Mouse (Mus musculus) CH12F3 (cell line): ENCODE data around the gene Sipa1l1.
"Not testable (repeated sequence)": the region's sequence is repeated elsewhere in the genome, so short reads cannot be mapped to it uniquely, and the experiment has no call there.

Experiments
- in situ Hi-C: fragments of 300-500 bp; cut with MboI; formaldehyde crosslinking; loops from 2 replicates; pipeline ENCODE4 v1.14.3; 2020; ENCODE audit warnings: low sequenced_read_pairs

Sipa1l1 gene

DNA sequence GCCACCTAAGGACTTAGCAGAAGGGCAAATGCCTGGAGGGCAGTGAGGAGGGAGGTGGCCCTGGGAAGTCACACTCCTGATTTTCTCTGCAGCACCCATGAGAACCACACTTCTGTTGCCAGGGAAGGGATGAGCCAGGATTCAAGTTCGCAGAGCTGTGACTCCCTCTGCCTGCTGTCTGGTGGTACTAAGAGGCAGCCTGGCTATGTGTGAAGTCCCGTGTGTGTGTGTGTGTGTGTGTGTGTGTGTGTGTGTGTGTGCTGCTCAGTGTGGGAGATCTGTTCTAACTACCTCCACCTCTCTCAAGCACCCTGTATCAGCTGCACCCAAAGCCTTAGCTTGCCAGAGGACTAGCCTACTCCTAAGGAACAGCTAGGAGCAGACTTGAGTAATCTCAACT is 298.5 kb downstream of the Sipa1l1 start:
- in situ Hi-C loops = no loop called here

DNA sequence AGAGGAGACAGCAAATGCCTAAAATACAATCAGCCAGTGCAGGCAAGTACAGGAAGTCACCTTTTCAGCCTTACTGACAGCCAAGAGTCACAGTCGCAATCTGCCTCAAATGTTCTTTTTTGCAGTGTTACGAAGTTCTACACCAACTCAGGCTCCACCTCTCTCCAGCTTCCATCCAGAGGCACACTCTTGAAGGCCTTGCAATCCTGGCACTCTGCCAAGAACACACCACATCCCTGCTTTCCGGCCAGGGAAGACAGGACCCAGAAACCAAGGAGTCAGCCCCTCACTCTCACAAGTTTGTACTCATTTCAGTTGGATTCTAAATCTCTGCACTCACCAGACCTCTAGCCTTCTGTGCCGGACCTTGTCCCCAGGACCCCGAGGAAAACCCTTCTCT is 299.3 kb downstream of the Sipa1l1 start:
- in situ Hi-C loops = no loop called here

DNA sequence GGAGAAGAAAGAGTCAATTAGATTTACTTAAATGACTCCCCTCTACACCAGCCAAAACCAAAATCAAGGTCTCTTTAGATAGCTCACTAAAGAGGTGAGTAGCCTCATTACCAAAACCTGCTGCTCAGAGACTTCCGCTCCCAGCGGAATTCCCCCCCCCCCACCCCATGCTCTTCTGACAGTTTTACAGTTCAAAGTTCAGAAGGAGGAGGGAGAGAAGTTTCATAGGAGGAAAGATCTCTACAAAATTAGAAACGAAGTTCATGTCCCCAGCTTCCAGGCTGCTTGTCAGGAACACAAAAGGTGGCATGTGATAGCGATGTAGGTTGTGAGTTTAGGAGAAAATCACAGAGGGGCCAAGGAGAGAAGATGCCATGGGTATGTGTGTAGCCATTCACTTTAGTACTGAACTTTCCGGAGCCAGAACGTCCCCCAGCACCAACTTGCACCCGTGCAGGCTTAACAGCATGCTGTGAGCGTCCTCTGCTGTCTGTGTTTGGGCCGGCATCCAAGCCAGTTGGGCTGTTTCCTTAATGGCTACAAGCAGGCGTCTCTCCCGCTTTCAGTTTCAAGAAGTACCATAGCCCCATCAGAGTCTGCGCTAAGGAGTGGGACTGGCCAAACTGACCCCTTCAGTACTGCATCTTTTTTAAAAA is 300.7 kb downstream of the Sipa1l1 start:
- in situ Hi-C loops = no loop called here

DNA sequence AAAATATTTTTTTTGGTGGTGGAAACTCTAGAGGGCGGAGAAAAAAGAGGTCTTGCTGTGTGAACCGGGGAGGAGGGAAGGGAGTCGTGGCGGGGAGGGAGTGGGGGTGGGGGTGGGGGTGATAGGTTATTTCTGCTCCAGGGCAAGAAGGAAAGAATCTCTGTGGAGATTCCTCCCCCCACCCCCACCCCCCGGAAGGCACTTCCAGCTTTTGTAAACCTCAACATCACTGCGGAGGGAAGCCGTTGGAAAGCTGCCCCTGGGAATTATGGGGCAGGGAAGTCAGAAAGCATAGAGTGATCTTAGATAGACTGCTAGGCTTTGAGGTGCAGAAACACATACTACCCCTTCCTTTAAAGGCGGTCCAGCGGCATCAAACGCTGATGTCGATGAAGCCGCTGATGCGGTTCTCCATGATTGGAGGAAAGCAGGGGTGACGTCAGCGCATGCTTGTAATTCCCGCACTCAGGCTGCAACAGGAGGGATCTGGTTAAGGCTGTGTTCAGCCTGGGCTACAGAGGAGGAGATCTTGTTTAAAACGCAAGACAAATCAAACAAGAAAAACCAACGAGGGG is 301.3 kb downstream of the Sipa1l1 start:
- in situ Hi-C loops = no loop called here

DNA sequence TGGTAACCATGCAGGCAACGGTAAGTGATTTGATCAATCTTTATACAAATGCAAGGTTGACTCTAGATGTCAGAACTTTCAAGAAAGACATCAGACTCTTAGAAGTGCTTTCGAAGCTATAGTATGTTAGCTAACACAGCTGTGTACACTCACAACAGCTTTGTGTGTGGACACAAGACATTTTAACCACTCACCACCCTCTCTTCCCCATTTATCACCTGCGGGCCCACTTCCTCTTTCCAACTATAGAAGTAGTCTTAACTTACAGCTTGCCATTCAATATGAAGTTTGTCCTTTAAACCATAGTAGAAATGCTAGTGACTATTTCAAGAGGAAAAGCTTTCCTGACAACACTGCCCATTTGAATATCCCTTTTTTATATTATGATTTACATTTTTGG is 303.7 kb downstream of the Sipa1l1 start:
- in situ Hi-C loops = no loop called here

DNA sequence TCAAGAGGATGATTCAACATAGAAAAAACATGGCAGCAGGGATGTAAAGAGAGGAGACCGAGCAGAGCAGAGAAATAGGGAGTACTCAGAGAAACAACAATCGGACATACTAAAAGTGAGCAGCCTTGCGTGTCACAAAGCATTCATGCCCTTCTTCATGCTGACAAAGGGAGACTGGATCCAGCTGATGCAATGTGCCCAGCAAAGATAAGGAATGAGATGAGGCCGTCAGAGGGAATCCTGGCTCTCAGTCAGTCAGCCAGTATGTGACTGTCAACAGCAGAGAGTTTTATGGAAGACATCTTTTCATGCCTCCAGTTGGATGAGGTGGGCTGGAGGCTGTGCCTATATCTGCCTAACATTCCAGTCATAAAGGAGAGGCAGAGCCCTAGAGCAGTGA is 304.1 kb downstream of the Sipa1l1 start:
- in situ Hi-C loops = no loop called here

DNA sequence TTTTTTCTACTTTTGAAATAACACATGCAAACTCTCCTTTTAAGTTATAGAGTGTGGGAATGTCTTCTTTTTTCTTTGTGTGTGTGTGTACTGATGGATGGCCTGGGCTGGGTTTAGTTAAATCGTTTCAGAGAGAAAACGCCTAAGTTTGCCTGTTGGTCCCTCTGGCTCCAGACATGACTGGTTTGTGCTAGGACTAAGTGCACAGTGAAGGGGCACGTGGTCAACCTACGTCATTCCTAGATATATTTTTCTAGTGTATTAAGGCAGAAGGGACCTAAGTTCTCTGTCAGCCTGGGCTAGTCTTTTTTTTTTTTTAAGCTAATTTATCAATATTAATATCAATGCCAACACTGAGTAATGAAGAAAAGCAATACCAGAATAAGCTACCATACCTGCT is 305.3 kb downstream of the Sipa1l1 start:
- in situ Hi-C loops = no loop called here

DNA sequence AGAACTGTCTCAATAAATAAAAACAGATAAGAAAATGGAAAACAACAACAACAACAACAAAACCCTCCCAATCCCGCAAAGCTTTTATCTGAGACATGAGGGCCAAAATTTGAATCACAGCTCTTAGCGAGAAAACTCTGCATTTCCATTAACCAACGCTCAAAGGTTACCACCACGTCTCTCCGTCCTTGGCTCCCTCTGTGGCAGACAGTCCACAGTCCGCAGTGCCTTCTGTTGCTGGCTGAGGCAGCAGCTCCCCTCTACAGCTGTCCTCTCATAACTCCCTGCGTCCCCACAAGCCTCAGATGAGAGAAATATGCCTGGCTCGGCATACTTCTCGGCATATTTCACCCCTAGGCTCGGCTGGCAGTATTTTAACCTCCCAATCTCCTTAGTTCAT is 306.9 kb downstream of the Sipa1l1 start:
- in situ Hi-C loops = no loop called here

DNA sequence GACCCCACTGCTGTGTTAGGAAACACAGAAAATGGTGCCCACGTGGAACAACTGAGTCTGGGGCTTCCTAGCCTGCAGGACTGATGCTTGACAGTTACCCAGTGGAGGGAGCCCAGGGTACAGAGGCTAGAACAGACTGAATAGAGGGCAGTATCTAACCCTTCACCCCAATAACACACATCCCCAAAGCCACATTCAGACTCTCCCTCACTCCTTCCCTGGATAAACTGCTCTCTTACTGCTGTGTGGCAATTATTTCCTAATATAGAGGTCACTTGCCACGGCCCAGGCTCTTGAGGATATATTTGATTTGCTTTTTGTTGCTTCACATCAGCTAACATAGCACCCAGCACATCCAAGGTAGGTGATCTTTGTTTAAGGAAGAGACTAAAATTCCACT is 307.5 kb downstream of the Sipa1l1 start:
- in situ Hi-C loops = no loop called here

DNA sequence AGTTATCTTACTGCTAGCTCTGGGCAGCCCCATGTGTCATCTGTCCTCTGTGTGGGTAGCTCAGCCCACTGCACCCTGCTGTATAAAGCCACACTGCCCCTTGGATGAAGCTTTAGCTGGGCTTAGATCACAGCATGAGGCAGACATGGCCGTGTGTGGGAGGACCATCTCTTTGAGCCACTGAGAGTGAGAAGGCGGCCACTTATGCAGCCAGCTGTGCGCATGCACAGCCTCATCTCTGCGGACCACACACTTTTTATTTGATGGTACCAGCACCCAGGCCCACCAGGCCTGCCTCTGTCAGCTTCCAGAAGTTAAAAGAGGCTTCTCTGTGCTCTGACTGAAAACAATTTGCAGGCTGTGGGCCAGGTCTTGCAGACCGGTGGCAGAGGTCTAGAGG is 308.7 kb downstream of the Sipa1l1 start:
- in situ Hi-C loops = no loop called here

DNA sequence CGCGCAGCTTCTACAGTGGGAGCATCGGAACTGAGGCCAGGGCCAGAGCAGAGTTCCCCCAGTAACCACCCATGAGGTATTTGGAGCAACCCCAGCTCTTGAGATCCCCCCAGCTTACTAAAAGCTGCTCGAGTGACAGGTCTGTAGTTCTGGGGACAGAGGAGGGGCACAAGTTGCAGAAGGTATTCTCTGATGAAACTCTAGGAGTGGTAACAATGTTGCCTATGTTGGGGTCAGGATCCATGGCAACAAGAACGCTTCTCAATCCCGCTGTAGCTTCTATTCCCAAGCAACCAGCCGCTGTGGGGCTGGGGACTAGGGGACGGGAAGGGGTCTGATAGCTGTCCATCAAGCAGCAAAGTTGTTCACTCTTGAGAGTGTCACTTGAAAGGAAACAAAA is 309.1 kb downstream of the Sipa1l1 start:
- in situ Hi-C loops = no loop called here

DNA sequence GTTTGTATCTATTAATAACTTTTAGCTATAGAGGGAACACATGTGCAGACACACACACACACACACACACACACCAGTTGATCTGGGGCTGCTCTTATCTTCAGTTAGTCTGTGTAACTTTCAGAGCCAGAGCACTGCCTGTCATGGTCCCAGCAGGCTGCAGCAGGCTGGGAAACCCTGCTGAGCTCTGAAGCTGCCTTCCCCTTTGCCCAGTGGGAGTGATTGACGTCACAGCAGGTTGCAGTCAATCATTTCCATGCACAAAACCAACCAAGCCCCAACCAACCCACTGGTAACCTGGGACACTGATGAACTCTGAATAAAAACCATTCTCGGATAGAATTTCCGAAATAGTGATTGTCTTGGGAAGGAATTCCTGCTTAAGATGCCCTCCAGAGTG is 310.3 kb downstream of the Sipa1l1 start:
- in situ Hi-C loops = no loop called here

DNA sequence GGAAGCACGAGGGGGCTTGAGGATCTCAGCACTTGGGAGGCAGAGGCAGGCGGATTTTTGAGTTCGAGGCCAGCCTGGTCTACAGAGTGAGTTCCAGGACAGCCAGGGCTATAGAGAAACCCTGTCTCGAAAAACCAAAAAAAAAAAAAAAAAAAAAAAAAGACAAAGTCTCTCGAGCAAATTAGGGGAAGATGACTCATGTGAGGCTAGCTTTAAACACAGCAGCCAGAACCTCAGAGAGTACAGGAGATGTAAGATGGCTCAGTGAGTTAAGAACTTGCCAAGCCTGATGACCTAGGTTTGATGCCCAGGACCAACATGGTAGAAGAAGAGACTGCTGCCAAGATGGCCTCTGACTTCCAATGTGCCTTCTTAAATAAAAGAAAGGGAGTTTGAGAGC is 311.3 kb downstream of the Sipa1l1 start:
- in situ Hi-C loops = not testable (repeated sequence)

DNA sequence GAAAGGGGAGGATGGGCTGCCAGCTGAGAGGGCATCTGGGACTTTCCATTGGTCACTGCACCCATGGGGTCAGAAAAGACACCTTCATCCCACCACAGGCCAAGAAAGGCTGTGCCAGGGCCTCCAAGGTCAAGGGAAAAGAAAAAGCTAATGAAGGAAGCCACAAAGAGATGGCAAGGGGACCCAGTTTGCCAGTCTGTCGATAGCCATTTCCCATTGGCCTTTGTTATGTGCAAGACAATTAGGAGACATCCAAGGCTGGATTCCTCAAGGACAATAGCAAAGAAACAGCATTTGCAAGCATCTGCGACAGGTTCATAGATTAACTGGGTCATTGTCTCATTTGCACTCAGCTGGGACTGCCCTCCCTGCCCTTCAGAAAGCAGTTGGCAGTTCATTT is 316.3 kb downstream of the Sipa1l1 start:
- in situ Hi-C loops = no loop called here

DNA sequence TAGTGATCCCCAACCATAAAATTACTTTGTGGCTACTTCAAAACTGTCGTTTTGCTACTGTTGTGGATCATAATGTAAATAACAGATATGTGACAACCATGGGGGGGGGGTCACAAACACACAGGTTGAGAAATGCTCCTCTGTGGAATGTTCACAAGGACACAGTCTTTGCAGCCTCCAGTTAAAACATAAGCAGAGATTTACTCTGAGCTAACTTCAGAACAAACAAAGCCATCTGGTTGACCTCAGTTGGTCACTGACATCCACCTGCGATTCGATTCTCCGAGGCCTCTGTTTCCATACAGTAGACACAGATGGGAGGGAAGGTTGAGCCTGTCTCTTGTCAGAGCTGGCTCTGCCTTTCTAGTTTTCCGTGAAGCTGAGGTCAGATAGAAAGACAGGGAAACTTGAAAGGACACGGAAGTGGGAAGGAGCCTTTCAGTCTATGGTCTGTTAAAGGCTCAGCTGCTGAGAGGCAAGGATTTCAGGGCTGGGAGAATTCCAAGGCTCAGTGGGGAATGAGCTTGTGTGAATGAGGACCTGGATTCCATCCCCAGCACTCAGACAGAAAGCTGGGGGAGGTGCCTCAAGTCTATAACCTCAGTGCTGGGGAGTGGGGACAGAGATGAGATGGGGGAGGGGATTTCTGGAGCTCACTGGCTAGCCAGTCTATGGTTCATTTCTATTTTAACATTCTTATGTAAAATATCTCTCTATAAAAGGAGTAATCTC is 317.9 kb downstream of the Sipa1l1 start:
- in situ Hi-C loops = no loop called here

DNA sequence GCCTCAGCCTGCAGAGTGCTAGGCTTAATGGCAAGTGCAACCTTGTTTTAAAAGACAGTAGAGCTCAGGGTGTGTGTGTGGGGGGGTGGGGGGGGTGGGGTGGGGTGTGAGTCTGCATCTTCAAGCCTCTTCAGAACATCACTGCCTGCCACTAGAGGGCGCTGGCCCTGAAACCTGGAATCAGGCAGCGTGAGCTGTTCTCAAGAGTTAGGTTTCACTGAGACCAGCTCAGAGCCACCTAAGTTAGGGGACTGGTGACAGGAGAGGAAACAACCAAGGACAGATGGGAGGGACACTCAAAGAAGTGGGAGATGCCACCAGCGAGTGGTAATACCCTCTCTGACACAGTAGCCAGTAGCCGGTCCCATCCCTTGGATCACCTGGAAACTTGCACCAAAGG is 320.0 kb downstream of the Sipa1l1 start:
- in situ Hi-C loops = no loop called here

DNA sequence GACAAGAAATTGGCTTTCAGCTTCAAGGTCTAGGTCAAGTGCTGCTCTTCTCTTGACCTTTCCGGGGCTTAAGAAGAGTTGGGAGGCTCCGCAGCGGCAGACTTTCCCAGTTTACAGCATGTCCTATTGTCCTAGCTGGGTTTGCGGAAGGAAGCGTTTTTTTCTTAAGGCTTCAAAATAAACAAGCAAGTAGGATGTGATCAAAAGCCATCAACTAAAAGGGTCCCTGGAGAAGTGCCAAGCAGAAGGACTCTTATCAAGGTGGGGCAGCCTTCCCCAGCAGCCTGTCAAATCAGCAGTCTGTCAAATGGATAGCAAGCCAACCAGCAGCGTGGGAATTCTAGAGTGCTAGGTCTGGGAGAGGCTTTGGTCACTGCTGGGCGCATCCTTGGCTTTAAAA is 320.5 kb downstream of the Sipa1l1 start:
- in situ Hi-C loops = no loop called here

DNA sequence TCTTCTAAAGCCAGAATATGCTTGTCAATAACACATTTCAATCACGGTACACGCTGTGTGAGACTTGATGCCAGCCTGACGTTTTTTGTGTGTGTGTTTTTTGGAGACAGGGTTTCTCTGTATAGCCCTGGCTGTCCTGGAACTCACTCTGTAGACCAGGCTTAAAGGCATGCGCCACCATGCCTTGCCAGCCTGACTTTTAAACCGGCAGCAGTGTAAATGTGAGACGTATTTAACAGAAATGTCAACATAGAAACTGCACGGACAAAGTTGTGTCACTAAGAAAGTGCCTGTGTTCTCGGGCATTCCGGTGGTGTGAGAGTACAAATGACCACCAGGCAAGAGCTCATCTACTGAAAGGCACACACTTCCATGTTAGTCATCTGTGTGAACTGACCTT is 323.3 kb downstream of the Sipa1l1 start:
- in situ Hi-C loops = no loop called here

DNA sequence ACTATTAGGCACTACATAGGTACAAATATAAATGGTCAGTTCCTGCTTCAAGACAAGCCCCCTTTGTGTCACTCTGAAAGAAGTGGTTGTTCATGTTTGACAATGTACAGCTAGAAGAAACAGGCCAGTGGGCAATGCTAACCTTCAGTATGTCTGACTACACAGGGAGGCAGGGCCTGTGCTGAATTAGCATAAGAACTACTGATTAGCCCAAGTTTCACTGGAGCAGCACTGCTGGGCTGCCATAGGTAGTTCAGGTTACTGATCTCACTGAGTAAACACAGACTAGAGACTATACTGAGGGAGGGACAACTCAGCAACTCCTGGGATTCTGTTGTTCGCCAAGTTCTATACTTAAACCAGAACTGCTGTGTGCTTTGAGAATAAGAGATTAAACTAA is 324.1 kb downstream of the Sipa1l1 start:
- in situ Hi-C loops = not testable (repeated sequence)

DNA sequence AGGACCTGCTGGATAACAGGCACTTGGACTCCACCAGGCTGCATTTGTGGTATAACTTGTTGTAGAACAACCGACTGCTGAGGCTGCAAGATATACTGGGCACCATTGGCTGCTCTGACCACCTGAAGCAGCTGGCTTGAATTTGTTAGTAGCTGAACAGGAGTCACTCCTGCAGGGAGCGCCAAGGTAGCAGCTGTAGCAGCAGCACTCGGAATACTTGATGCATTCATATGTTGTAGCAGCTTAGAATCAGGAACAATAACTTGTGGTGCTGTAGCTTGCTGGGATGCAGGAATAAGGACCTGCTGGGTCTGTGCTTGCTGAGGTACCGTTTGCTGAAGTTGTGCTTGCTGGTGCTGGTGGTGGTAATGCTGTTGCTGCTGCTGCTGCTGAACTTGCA is 326.8 kb downstream of the Sipa1l1 start:
- in situ Hi-C loops = no loop called here

DNA sequence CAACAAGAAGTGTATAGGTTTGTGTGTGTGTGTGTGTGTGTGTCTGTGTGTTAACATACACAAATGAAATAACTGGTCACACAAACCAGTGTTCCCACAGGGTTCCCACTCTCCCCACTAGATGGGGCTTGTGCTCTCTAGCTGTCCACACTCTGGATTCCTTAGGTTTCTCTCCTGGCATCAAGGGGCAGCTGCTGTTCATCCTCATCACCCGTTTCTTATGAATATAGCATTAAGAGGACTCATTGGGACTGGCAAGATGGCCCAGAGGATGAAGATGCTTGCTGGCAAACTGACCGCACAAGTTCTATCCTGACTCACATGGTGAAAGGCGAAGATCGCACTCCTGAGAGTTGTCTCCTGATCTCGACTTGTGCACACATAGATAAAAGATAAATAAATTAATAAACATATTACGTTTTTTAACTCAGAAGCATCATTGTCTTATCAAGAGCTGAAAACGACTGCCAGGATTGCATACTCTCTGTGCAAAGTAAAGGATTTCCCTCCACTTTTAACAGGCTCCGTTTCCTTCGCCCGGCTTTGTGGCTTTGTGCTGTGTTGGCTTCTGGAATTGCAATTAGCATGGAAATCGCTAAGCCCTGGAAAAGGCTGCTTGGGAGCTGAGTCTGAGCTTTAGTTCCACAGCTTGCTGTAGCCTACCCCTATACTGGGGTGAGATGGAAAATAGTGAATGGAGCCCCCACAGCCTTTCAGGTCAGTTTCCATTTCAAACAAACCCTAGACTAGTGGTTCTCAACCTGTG is 328.9 kb downstream of the Sipa1l1 start:
- in situ Hi-C loops = no loop called here

DNA sequence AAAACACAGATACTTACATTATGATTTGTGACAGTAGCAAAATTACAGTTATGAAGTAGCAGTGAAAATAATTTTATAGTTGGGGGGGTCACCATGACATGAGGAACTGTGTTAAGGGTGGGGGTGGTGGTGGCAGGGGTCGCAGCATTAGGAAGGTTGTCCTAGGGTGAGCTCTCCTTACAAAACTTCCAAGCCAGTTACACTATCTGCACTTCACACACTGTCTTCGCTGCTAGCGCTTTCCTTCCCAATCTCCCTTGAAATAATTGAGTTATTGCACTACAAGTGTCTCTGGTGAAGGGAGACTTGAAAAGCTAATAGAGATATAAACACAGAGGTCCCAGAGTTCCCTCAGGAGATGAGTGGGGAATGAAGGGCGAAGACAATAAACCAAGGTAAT is 329.6 kb downstream of the Sipa1l1 start:
- in situ Hi-C loops = no loop called here
